Mouse (Mus musculus): ENCODE results near the gene Hdac8.

GRCm38 (mm10) chrX:102416972-102417371 lies 88.2 kb downstream of the Hdac8 start:
- TF ChIP-seq CTCF (IDR thresholded peaks at IDR 0.05; ENCODE audit: extremely low read depth, insufficient read length, insufficient replicate concordance, low read depth, low read length) (no peak), POLR2A (IDR thresholded peaks at IDR 0.05; ENCODE audit: low read depth, low read length) (no peak)

All from small intestine, adult 2 months (tissue).